Mouse (Mus musculus): ENCODE measurements at regions not wholly inside any gene's neighbourhood (a gene's known extent, or its start where the extent isn't known, plus 50 kb on each side); places are given as distances from the start of the nearest gene placed in this dataset.
A peak's percentile ranks its signal among the peaks of the same experiment; 100 is the strongest.

GRCm38 (mm10) chr2:30717566-30718328 is 85.7 kb downstream of the 1700001O22Rik start:
- peak in 1 of 2 experiments; percentile 52 for DNase-seq (ENCODE audit: low spot score in 2 of 2)

- DNase-seq (ENCODE audit: low spot score in 2 of 2) = peak in 1 of 2 experiments; percentile 28
These were observed 86.6 kb downstream of the 1700001O22Rik start for GRCm38 (mm10) chr2:30716580-30717565.

DNA sequence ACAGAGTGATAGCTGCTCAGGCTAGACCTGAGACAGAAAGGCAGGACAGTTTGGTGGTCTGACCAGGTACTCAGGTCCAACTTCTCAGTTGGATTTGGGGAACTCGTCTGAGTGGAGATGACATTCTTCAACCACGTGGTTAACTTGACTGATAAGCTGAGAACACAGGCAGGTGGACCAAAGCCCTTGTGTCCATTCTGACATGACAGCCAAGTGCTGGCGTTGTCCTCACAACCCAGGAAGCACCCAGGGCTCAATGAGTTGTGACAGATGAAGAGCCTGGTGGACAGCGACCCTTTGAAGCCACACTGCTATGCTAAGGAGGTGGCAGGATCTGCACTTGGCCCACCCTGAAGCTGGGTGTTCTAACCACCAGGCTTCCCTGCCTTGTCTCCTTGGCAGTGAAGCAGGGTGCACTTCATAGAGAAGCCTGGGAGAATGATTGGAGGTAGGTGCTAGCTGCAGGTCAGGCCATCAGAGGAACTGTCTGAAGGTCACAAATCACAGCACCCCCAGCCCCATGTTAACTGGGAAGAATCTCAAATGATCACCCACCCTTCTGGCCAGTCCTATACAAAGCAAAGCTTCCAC is 87.6 kb downstream of the 1700001O22Rik start:
- DNase-seq (ENCODE audit: low spot score in 2 of 2) = no peak

GRCm38 (mm10) chr2:30713535-30713934 is 89.9 kb downstream of the 1700001O22Rik start:
- DNase-seq (ENCODE audit: low spot score in 2 of 2) = no peak

GRCm38 (mm10) chr2:30712841-30713401 is 90.5 kb downstream of the 1700001O22Rik start:
- no peak for DNase-seq (ENCODE audit: low spot score in 2 of 2)

- DNase-seq (ENCODE audit: low spot score in 2 of 2) = peak; percentile 90
These were observed 91.5 kb downstream of the 1700001O22Rik start for GRCm38 (mm10) chr2:30711853-30712498.

GRCm38 (mm10) chr2:30711476-30711852 is 92.0 kb downstream of the 1700001O22Rik start:
- peak; percentile 39 to 44 for DNase-seq (ENCODE audit: low spot score in 2 of 2)

DNA sequence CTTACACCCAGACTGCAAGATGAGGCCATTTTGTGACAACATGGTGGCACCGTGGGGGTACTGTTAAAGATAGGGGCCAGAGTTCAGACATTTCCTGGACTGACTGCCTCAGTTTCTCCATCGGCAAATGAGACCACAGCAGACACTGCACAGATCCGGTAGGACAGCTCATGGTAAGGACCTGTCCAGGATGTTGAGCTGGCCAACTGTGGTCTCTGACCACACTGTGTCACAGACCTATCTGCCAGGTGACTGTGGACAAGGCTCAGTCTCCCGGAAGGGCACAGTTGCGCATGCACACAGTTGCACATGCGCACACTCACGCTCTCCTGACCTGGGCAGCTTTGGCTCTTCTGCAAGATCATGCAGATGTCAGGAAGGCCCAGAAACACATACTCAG is 92.6 kb downstream of the 1700001O22Rik start:
- DNase-seq (ENCODE audit: low spot score in 2 of 2) = no peak

- no peak for DNase-seq (ENCODE audit: low spot score in 2 of 2)
These were observed 94.0 kb downstream of the 1700001O22Rik start for GRCm38 (mm10) chr2:30709386-30709884.

- no peak for DNase-seq (ENCODE audit: low spot score in 2 of 2)
These were observed 94.6 kb downstream of the 1700001O22Rik start for GRCm38 (mm10) chr2:30708762-30709385.

DNA sequence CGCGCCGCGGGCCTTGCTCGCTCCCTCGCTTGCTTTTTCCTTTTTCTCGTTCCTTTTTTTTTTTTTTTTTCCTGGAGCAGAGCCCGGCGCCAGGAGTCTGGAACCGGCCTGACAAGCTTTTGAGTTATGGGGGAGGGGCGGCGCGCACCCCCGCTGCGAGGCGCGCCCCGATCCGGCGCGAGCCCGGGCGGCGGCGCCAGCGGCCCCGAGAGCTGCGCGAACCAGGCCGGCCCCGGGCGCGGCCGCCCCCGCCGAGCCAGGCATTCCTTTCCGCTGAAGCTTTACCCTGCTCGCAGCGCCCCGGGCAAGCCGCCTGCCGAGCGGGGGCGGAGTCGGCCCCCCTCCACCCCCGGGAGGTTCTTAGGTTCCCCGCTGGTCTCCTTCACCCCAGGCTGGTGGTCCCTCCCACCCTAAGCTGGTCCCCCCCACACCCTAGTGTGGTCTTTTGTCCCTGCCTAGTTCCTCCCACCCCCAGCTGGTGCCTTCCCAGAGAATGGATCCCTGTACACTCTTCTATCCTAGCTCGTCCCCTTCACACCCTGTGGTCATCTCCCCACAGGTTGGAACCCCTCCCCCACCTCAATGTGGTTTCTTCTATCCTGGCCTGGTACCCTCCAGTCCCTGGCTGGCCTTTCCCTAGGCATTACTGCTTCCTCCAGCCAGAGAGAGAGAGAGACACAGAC is 95.3 kb downstream of the 1700001O22Rik start:
- peak; percentile 73 to 81 for DNase-seq (ENCODE audit: low spot score in 2 of 2)

GRCm38 (mm10) chr2:30707099-30708000 is 96.1 kb downstream of the 1700001O22Rik start:
- peak in 1 of 2 experiments; percentile 39 for DNase-seq (ENCODE audit: low spot score in 2 of 2)

DNA sequence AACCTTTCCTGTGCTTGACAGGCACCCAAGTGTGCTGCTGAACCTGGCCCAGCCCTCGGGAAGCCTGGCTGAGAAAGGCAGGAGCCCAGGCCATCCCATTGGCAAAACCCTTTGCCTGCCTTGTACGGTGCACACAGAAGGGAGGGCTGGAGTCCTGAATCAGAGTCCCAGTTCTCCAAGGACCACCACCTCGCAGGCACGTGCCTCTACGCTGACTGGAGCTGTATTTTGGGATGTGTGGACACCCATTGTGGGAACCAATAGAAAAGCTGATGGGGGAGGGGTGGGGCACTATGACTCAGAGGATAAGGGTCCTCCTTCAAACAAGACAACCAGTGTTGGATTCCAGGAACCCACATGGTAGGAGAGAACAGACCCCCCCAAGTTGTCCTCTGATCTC is 97.4 kb downstream of the 1700001O22Rik start:
- no peak for DNase-seq (ENCODE audit: low spot score in 2 of 2)

DNA sequence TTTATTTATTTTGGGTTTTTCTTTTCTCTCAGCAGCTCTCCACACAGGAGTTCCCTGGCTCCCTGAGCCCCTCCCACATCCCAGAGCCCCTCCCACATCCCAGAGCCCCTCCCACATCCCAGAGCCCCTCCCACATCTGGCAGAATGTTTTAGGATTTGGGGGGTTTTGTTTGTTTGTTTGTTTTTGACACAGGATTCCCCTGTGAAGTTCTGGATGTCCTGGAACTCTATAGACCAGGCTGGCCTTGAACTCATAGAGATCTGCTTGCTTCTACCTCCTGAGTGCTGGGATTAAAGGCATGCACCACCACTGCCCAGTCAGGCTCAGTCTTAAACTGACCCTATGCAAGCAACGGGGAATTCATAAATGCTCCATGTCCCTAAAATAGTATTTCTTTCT is 100.2 kb downstream of the 1700001O22Rik start:
- no peak for DNase-seq (ENCODE audit: low spot score in 2 of 2)

DNA sequence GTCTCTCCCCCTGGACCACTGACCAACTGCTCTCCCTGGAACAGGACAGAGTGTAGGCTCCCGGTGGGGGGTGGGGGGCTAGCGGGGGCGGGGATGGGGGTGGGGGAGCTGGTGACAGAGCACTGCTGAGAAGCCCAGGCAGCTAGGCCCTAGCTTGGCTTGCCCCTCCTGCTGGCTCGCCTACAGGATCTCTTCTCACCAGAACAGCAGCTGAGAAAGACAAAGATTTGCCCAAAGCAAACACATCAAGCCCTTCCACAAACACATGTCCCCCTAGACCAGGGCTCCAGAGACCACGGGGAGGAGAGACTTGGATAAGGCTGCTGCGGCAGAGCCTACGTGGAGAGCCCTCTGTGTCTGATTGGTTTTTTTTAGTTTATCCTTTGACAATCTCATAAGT is 100.8 kb downstream of the 1700001O22Rik start:
- DNase-seq (ENCODE audit: low spot score in 2 of 2) = peak in 1 of 2 experiments; percentile 18

DNA sequence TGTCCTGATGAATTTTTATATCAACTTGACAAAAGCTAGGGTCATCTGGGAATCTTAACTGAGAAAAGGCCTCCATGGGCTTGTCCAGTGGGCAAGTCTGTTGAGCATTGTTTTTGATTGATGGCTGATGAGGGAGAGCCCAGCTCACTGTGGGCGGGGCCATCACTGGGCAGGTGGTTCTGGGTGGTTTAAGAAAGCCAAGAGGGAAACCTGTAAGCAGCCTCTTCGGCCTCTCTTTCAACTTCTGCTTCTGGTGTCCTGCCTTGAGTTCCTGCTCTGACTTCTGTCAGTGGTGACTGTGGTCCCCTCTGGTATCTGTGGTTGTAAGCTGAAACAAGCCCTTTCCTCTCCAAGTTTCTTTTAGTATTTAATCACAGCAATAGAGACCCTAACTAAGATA is 102.6 kb downstream of the 1700001O22Rik start:
- no peak for DNase-seq (ENCODE audit: low spot score in 2 of 2)

GRCm38 (mm10) chr2:30700471-30700870 is 103.0 kb downstream of the 1700001O22Rik start:
- DNase-seq (ENCODE audit: low spot score in 2 of 2) = no peak

DNA sequence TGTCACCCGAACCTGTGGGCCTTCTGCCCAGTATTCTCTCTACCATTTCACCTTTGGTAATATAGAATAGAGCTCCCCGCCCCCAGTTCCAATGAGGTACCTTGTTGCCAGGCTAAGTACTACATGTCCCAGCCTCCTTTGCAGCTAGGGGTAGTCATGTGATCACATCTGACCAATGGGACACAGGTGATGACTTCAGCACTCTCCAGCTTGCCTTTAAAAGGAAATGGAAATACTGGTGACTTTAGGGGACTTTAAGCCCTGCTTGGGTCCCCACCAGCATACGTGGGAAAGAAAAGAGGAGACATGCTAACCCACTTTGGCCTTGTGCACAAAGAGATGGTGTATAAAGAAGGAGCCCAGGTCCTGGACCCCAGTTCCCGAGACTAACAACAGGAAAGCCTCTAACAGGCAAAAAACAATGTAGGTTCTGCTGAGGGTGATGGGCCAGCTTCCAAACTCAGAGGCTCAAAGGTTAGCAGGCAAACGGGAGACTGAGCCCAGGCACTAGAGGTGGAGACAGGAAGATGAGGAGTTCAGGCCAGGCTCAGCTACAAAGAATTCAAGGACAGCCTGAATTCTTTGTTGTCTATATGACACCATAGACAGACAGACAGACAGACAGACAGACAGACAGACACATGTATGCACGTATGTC is 103.5 kb downstream of the 1700001O22Rik start:
- DNase-seq (ENCODE audit: low spot score in 2 of 2) = peak; percentile 74 to 90

Measured in frontal cortex, postnatal 36 days (tissue).